ENCODE assay signal across 9 mouse cellular contexts in the genomic region with DNA sequence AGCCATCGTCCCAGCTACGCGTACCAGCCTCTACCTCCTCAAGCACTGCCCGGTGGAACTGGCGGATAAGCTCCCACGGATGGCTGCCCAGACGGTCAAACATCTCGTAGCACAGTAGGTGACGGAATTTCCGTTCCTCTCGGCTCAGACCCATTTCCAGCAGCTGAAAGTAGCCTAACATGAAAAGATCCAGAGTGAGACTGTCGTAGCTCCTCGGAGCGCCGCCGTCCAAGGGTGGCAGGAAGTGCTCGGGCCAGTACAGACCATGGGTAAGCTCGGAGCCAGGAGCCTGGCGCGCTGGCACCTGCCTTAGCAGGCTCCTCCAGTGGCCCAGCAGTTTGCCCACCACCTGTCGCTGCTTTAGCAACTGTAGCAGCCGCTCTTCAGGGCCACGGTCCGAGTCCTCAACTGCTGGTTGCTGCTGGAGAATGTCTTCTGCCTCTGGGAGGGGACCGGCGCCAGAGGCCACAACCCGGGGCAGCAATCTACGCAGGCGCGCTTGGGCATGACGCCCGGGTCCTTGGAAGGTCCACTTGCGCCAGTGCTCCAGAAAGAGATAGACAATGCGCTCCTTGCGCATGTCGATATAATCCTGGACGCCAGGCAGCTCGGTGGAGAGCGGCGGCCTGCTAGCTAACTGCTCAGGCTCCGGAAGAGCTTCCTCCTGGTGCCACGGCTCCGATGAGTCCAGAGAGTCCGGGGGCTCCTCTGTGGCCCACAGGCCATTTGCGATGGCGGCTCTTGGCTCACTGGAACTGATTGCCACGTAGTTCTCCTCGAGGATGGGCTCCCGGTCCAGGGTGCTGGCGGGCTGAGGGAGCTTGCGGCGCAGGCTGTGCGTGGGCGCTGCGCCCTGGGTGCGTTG. TPM values are rescaled to one million over a fixed set of nuclear protein-coding genes. Genes with fewer than 3 reads are reported as not detected.
DNase-seq lines count a peak whose midpoint lies in the region; ATAC-seq lines count a peak whose summit lies in the region.
"Had no signal": no experiment of that assay in that cellular context is flagged by ENCODE, and none has a peak within 500 bp of the region (broad histone marks: within the 10 kb centered on the region; RNA-seq: fewer than 3 reads in every experiment).

No protein-coding gene starts in this region.

- H3K4me3 ChIP-seq in midbrain, embryonic 10.5 days = peak overlapping the region; percentile 44

- H3K36me3 ChIP-seq in midbrain, embryonic 10.5 days = no peaks in the 10 kb centered on the region

- H3K9me3 ChIP-seq in midbrain, embryonic 10.5 days (replicated peaks) = no peaks in the 10 kb centered on the region

- H3K4me1 ChIP-seq in midbrain, embryonic 10.5 days = peaks cover 57% of the 10 kb centered on the region

- 5% methylated on average over 56 of the region's 56 CpGs for WGBS in midbrain, embryonic 10.5 days

- peak; percentile 7; the same call in 1 of the 2 replicates for ATAC-seq in granulocyte monocyte progenitor cell, adult 5-6 weeks (replicated peaks; ENCODE audit: poor library complexity, severe bottlenecking)
- peak; percentile 42 for ATAC-seq in inflammation-experienced regulatory T-cells, adult 6 months

- 0 out of 2 replicates have a peak overlapping the region, but pooled peaks have one; percentile 9 for H3K27ac ChIP-seq in midbrain, embryonic 10.5 days (replicated peaks)

- DNase-seq in kidney, postnatal 10 days = peak; percentile 56
- no peak for DNase-seq in kidney, adult 11 months
- DNase-seq in cerebellum, adult 9-10 months = peak; percentile 46
- peak; percentile 51 for DNase-seq in midbrain, embryonic 10.5 days (ENCODE audit: low spot score)
- DNase-seq in T-cell, adult 2 months (ENCODE audit: low spot score) = no peak
- DNase-seq in thymus, postnatal 10 days (ENCODE audit: low spot score in 2 of 2) = no peak

- peaks cover 100% of the 10 kb centered on the region for H3K27me3 ChIP-seq in midbrain, embryonic 10.5 days (ENCODE audit: low read depth, poor library complexity, severe bottlenecking)

RNA-seq across cellular contexts. Expression of a gene that starts 9.7 kb away (rescaled TPM):
- not detected in 2 replicates for total RNA-seq in granulocyte monocyte progenitor cell, adult 5-6 weeks (2014; fragmentation: Nextera tagmentation)
- total RNA-seq in granulocyte monocyte progenitor cell, adult 5-6 weeks (2017) = 1.6 TPM in 1 of 2 replicates, not detected in the other
- polyA plus RNA-seq in inflammation-experienced regulatory T-cells, adult 6 months (2017; shearing (Covaris generic)) = 100 to 1,000 TPM; 125 to 133 (median 127) TPM
- 0.47 and 1.0 TPM in 2 replicates for polyA plus RNA-seq in midbrain, embryonic 10.5 days (2016; fragmentation: Nextera tagmentation; extraction: Ambion mirVana)
- total RNA-seq: G1E had no signal
- polyA plus RNA-seq: G1E had no signal

RNA-seq across cellular contexts. Expression of a gene that starts 26.8 kb away (rescaled TPM):
- 1.8 TPM in 1 of 2 replicates, not detected in the other for total RNA-seq in granulocyte monocyte progenitor cell, adult 5-6 weeks (2014; fragmentation: Nextera tagmentation)
- 0.43 TPM in 1 of 2 replicates, not detected in the other for total RNA-seq in granulocyte monocyte progenitor cell, adult 5-6 weeks (2017)
- 10 to 100 TPM in 1 of 3 experiments, 1 to 10 TPM in 2; 6.0 to 13.1 (median 9.7) TPM for polyA plus RNA-seq in inflammation-experienced regulatory T-cells, adult 6 months (2017; shearing (Covaris generic))
- polyA plus RNA-seq in midbrain, embryonic 10.5 days (2016; fragmentation: Nextera tagmentation; extraction: Ambion mirVana) = 0.94 and 1.4 TPM in 2 replicates

RNA-seq across cellular contexts. Expression of a gene that starts 33.3 kb away (rescaled TPM):
- total RNA-seq in granulocyte monocyte progenitor cell, adult 5-6 weeks (2014; fragmentation: Nextera tagmentation) = not detected in 2 replicates
- total RNA-seq in granulocyte monocyte progenitor cell, adult 5-6 weeks (2017) = not detected in 2 replicates
- not detected for polyA plus RNA-seq in inflammation-experienced regulatory T-cells, adult 6 months (2017; shearing (Covaris generic))
- 0.79 and 1.3 TPM in 2 replicates for polyA plus RNA-seq in midbrain, embryonic 10.5 days (2016; fragmentation: Nextera tagmentation; extraction: Ambion mirVana)

RNA-seq across cellular contexts. Expression of a gene that starts 52.5 kb away (rescaled TPM):
- 124 and 134 TPM in 2 replicates for total RNA-seq in granulocyte monocyte progenitor cell, adult 5-6 weeks (2014; fragmentation: Nextera tagmentation)
- 79.4 and 89.5 TPM in 2 replicates for total RNA-seq in granulocyte monocyte progenitor cell, adult 5-6 weeks (2017)
- 100 to 1,000 TPM; 124 to 249 (median 126) TPM for polyA plus RNA-seq in inflammation-experienced regulatory T-cells, adult 6 months (2017; shearing (Covaris generic))
- 85.7 and 99.7 TPM in 2 replicates for polyA plus RNA-seq in midbrain, embryonic 10.5 days (2016; fragmentation: Nextera tagmentation; extraction: Ambion mirVana)

RNA-seq across cellular contexts. Expression of a gene that starts 53.1 kb away (rescaled TPM):
- 0.34 and 7.6 TPM in 2 replicates for total RNA-seq in granulocyte monocyte progenitor cell, adult 5-6 weeks (2014; fragmentation: Nextera tagmentation)
- 1.8 and 2.2 TPM in 2 replicates for total RNA-seq in granulocyte monocyte progenitor cell, adult 5-6 weeks (2017)
- 1 to 10 TPM; 2.5 to 3.7 (median 2.9) TPM for polyA plus RNA-seq in inflammation-experienced regulatory T-cells, adult 6 months (2017; shearing (Covaris generic))
- polyA plus RNA-seq in midbrain, embryonic 10.5 days (2016; fragmentation: Nextera tagmentation; extraction: Ambion mirVana) = 8.1 and 9.5 TPM in 2 replicates

Comparison
In these comparisons a context has a peak if more than half of its experiments do, and no peak if none do; other contexts are left out.
1. DNase-seq: peak in kidney, postnatal 10 days (single experiment), cerebellum, adult 9-10 months (single experiment) and midbrain, embryonic 10.5 days (single experiment); none in kidney, adult 11 months (single experiment), T-cell, adult 2 months (single experiment) and thymus, postnatal 10 days (0 of 2).
2. RNA of a gene that starts 9.7 kb away (polyA plus RNA-seq): 125 to 133 TPM in inflammation-experienced regulatory T-cells, adult 6 months; 0.47 to 1.0 TPM in midbrain, embryonic 10.5 days; every median in the first group is over 10 times any median in the second.